Mouse (Mus musculus): ENCODE results near the gene Nphp4.

DNA sequence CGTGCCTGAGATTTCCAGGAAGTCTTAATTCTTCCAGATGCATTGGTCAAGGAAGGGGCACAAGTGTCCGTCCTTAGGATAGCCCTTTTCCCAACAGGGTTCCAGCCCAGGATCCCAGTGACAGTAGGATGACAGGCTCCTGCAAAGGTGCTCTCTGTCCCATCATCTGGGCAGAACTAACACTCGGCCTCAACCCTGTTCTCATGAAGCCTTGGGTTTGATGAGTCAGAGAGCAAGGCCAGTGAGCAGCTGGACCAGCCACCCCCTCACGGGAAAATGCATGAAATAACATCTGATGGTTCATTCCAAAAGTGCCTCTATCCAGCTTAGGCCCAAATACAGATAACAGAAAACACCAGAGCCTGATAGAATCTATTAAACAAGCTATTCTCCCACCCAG is 103.5 kb downstream of the Nphp4 start:
- TF ChIP-seq CTCF (IDR thresholded peaks at IDR 0.05; ENCODE audit: low read depth) (no peak), EP300 (IDR thresholded peaks at IDR 0.05; ENCODE audit: low read depth) (no peak)
